Mouse (Mus musculus): ENCODE measurements around the gene Tll1. TPM values are rescaled to one million over a fixed set of nuclear protein-coding genes. Genes with fewer than 3 reads are reported as not detected.

Tll1 gene
- polyA plus RNA-seq (2012; fragmentation: generic; extraction: Trizol): 0.01 TPM

DNA sequence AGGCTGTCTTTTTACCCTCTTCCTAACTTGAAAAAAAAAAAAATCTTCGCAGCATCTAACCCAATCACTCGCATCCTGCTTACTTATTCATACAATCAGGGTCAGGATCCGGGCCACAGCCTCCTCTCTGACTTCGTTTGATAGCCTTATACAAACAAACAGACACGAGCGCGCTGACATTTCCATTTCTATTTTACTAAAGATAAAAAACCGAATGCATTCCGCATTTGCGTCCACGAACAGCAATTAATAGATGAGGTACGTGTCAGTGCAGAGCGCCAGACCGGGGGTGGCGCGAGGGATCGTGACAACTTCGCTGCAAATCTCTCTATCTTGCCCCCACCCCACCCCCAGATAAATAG lies at the start of gene Tll1:
Gene Tll1 (minus strand): TSS at position 248 of the 362 bp plus-strand sequence.
- no peaks in the 10 kb centered on the region for H3K79me2 ChIP-seq (ENCODE audit: control insufficient read depth, insufficient read depth)
- H3K27me3 ChIP-seq (ENCODE audit: control insufficient read depth, insufficient read depth, insufficient read length): peaks cover 19% of the 10 kb centered on the region
- peak within 1 kb of the TSS; percentile 24 for H3ac ChIP-seq (ENCODE audit: control insufficient read depth, insufficient read length)
- H3K4me3 ChIP-seq: peak within 1 kb of the TSS; percentile 6
- peak within 1 kb of the TSS; percentile 83 for H3K4me2 ChIP-seq (ENCODE audit: low read depth)
- TF ChIP-seq TCF3 (IDR thresholded peaks at IDR 0.05; ENCODE audit: insufficient read length, low read depth) (no peak), USF1 (IDR thresholded peaks at IDR 0.05; ENCODE audit: low read depth) (no peak), POLR2AphosphoS2 (IDR thresholded peaks at IDR 0.05; ENCODE audit: insufficient read length, low read depth) (no peak), MYOG (IDR thresholded peaks at IDR 0.05; ENCODE audit: control insufficient read depth in 1 of 3, insufficient read depth in 1 of 3, insufficient read length in 2 of 3, low read depth in 2 of 3) (no peak), CEBPB (IDR thresholded peaks at IDR 0.05; ENCODE audit: insufficient read depth, poor library complexity, severe bottlenecking) (no peak), E2F4 (IDR thresholded peaks at IDR 0.05; ENCODE audit: insufficient read depth) (no peak), MAX (IDR thresholded peaks at IDR 0.05; ENCODE audit: low read depth) (no peak), POLR2A (IDR thresholded peaks at IDR 0.05; ENCODE audit: insufficient read length, low read depth) (no peak), MYOD1 (IDR thresholded peaks at IDR 0.05; ENCODE audit: control insufficient read depth in 1 of 3, insufficient read length in 2 of 3, low read depth in 2 of 3) (no peak), REST (IDR thresholded peaks at IDR 0.05; ENCODE audit: insufficient read depth, insufficient read length) (no peak), SRF (IDR thresholded peaks at IDR 0.05; ENCODE audit: control insufficient read depth, insufficient read length, low read depth) (no peak), TCF12 (IDR thresholded peaks at IDR 0.05; ENCODE audit: insufficient read depth, poor library complexity, severe bottlenecking) (no peak)
- no peaks in the 10 kb centered on the region for H3K36me3 ChIP-seq (ENCODE audit: control insufficient read depth, insufficient read depth)

DNA sequence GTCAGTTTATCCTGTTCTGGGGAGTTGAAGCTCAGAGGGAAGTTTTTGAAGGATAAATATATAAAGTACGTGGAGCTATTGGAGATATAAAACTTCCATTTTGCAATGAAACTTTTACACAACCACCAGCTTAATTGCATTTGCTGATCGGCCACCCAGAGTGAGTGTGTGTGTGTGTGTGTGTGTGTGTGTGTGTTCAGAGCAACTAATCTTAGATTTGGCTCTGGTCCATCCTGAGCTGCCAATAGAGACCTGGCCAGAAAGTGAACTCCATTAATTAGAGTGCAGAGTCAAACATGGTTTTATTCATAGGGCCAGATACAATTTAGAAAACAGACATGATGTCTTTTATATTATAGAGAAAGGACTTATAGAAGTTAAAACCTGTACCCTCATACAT lies 32.6 kb upstream of the Tll1 start:
- no peak overlapping the region for H3ac ChIP-seq (ENCODE audit: control insufficient read depth, insufficient read length)
- TF ChIP-seq CEBPB (IDR thresholded peaks at IDR 0.05; ENCODE audit: insufficient read depth, poor library complexity, severe bottlenecking) (no peak), MYOD1 (IDR thresholded peaks at IDR 0.05; ENCODE audit: control insufficient read depth in 1 of 3, insufficient read length in 2 of 3, low read depth in 2 of 3) (no peak), POLR2A (IDR thresholded peaks at IDR 0.05; ENCODE audit: insufficient read length, low read depth) (no peak), E2F4 (IDR thresholded peaks at IDR 0.05; ENCODE audit: insufficient read depth) (no peak), TCF3 (IDR thresholded peaks at IDR 0.05; ENCODE audit: insufficient read length, low read depth) (no peak), MAX (IDR thresholded peaks at IDR 0.05; ENCODE audit: low read depth) (no peak), POLR2AphosphoS2 (IDR thresholded peaks at IDR 0.05; ENCODE audit: insufficient read length, low read depth) (no peak), MYOG (IDR thresholded peaks at IDR 0.05; ENCODE audit: control insufficient read depth in 1 of 3, insufficient read depth in 1 of 3, insufficient read length in 2 of 3, low read depth in 2 of 3) (no peak), SRF (IDR thresholded peaks at IDR 0.05; ENCODE audit: control insufficient read depth, insufficient read length, low read depth) (no peak), USF1 (IDR thresholded peaks at IDR 0.05; ENCODE audit: low read depth) (no peak), REST (IDR thresholded peaks at IDR 0.05; ENCODE audit: insufficient read depth, insufficient read length) (no peak), TCF12 (IDR thresholded peaks at IDR 0.05; ENCODE audit: insufficient read depth, poor library complexity, severe bottlenecking) (no peak)
- no peaks in the 10 kb centered on the region for H3K27me3 ChIP-seq (ENCODE audit: control insufficient read depth, insufficient read depth, insufficient read length)

DNA sequence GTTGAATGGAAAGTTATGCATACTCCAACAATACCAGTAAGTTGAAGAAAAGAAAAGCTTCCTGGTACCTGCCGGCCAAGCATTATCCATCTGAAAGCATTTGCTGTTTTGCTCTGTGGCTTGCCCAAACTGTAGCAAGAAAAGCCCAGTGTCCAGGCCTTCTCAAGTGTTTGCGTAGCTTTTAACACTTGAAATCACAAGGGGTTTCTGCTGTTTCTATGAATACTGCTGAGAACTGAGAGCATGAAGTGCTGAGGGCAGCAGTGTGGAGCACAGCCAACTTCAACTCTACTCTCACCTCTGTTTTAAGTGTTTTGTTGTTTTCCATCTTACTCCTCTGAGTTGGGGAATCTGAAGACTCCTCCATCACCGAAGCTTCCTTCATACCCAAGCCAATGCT lies 15.5 kb upstream of the Tll1 start:
- Histone ChIP-seq H3K4me3 (no peak overlapping the region), H3ac (ENCODE audit: control insufficient read depth, insufficient read length) (no peak overlapping the region), H3K27me3 (ENCODE audit: control insufficient read depth, insufficient read depth, insufficient read length) (no peaks in the 10 kb centered on the region), H3K36me3 (ENCODE audit: control insufficient read depth, insufficient read depth) (no peaks in the 10 kb centered on the region), H3K79me2 (ENCODE audit: control insufficient read depth, insufficient read depth) (no peaks in the 10 kb centered on the region), H3K4me2 (ENCODE audit: low read depth) (no peak overlapping the region)
- no peak for TF ChIP-seq POLR2AphosphoS2 (IDR thresholded peaks at IDR 0.05; ENCODE audit: insufficient read length, low read depth)
- no peak for TF ChIP-seq USF1 (IDR thresholded peaks at IDR 0.05; ENCODE audit: low read depth)

More for the DNA sequence above, 32.6 kb upstream of the Tll1 start:
- Histone ChIP-seq H3K4me2 (ENCODE audit: low read depth) (no peak overlapping the region), H3K4me3 (no peak overlapping the region), H3K79me2 (ENCODE audit: control insufficient read depth, insufficient read depth) (no peaks in the 10 kb centered on the region), H3K36me3 (ENCODE audit: control insufficient read depth, insufficient read depth) (no peaks in the 10 kb centered on the region)

DNA sequence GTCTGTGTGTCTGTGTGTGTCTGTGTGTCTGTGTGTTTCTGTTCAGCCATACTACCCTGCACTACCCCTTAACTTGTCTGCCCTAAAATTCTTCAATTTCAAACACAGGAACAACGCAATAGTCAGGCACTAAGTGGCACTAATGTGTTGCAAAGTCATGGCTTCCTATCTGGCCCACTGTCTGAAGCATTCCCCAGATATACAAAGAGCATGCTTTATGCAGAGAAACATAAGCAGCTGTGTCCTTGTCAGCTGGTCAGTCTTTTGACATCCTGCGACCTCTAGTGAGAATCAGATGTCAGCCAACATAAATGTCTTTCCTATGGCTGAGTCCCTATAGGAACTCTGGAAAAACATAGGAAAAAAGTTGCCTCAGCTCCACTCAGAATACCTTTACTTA lies 11.6 kb upstream of the Tll1 start:
- Histone ChIP-seq H3K27me3 (ENCODE audit: control insufficient read depth, insufficient read depth, insufficient read length) (no peaks in the 10 kb centered on the region), H3K4me2 (ENCODE audit: low read depth) (no peak overlapping the region), H3ac (ENCODE audit: control insufficient read depth, insufficient read length) (no peak overlapping the region), H3K36me3 (ENCODE audit: control insufficient read depth, insufficient read depth) (no peaks in the 10 kb centered on the region), H3K4me3 (no peak overlapping the region), H3K79me2 (ENCODE audit: control insufficient read depth, insufficient read depth) (no peaks in the 10 kb centered on the region)
- TF ChIP-seq REST (IDR thresholded peaks at IDR 0.05; ENCODE audit: insufficient read depth, insufficient read length): no peak
- no peak for TF ChIP-seq CEBPB (IDR thresholded peaks at IDR 0.05; ENCODE audit: insufficient read depth, poor library complexity, severe bottlenecking)
- no peak for TF ChIP-seq MAX (IDR thresholded peaks at IDR 0.05; ENCODE audit: low read depth)
- no peak for TF ChIP-seq POLR2AphosphoS2 (IDR thresholded peaks at IDR 0.05; ENCODE audit: insufficient read length, low read depth)
- TF ChIP-seq E2F4 (IDR thresholded peaks at IDR 0.05; ENCODE audit: insufficient read depth): no peak
- no peak for TF ChIP-seq USF1 (IDR thresholded peaks at IDR 0.05; ENCODE audit: low read depth)
- no peak for TF ChIP-seq TCF12 (IDR thresholded peaks at IDR 0.05; ENCODE audit: insufficient read depth, poor library complexity, severe bottlenecking)
- no peak for TF ChIP-seq SRF (IDR thresholded peaks at IDR 0.05; ENCODE audit: control insufficient read depth, insufficient read length, low read depth)
- TF ChIP-seq POLR2A (IDR thresholded peaks at IDR 0.05; ENCODE audit: insufficient read length, low read depth): no peak
- no peak for TF ChIP-seq MYOD1 (IDR thresholded peaks at IDR 0.05; ENCODE audit: control insufficient read depth in 1 of 3, insufficient read length in 2 of 3, low read depth in 2 of 3)
- no peak for TF ChIP-seq TCF3 (IDR thresholded peaks at IDR 0.05; ENCODE audit: insufficient read length, low read depth)
- TF ChIP-seq MYOG (IDR thresholded peaks at IDR 0.05; ENCODE audit: control insufficient read depth in 1 of 3, insufficient read depth in 1 of 3, insufficient read length in 2 of 3, low read depth in 2 of 3): no peak

DNA sequence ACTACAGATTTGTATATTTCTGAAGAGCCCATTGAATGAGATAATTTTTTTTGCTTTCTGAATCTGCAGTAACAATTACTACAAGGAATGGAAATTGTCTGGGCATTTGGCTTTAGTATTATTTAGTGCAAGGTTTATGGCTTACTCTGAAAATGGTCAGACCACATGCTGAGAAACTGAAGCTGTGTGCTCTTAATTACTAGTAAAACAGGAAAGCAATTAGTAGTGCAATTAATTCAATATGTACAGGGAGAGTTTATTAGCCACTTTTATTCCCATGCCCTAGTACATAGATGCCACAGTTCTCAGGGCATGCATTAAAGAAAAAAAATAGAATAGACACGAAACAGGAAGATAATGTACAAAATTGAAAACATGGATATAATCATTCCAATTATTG lies 10.2 kb upstream of the Tll1 start:
- no peak overlapping the region for H3K4me3 ChIP-seq
- no peaks in the 10 kb centered on the region for H3K36me3 ChIP-seq (ENCODE audit: control insufficient read depth, insufficient read depth)
- H3ac ChIP-seq (ENCODE audit: control insufficient read depth, insufficient read length): no peak overlapping the region
- TF ChIP-seq SRF (IDR thresholded peaks at IDR 0.05; ENCODE audit: control insufficient read depth, insufficient read length, low read depth): no peak
- TF ChIP-seq CEBPB (IDR thresholded peaks at IDR 0.05; ENCODE audit: insufficient read depth, poor library complexity, severe bottlenecking): no peak
- no peak for TF ChIP-seq MYOG (IDR thresholded peaks at IDR 0.05; ENCODE audit: control insufficient read depth in 1 of 3, insufficient read depth in 1 of 3, insufficient read length in 2 of 3, low read depth in 2 of 3)
- TF ChIP-seq USF1 (IDR thresholded peaks at IDR 0.05; ENCODE audit: low read depth): no peak
- no peak for TF ChIP-seq MYOD1 (IDR thresholded peaks at IDR 0.05; ENCODE audit: control insufficient read depth in 1 of 3, insufficient read length in 2 of 3, low read depth in 2 of 3)
- no peak for TF ChIP-seq POLR2A (IDR thresholded peaks at IDR 0.05; ENCODE audit: insufficient read length, low read depth)
- TF ChIP-seq TCF12 (IDR thresholded peaks at IDR 0.05; ENCODE audit: insufficient read depth, poor library complexity, severe bottlenecking): no peak
- TF ChIP-seq REST (IDR thresholded peaks at IDR 0.05; ENCODE audit: insufficient read depth, insufficient read length): no peak
- TF ChIP-seq E2F4 (IDR thresholded peaks at IDR 0.05; ENCODE audit: insufficient read depth): no peak
- TF ChIP-seq TCF3 (IDR thresholded peaks at IDR 0.05; ENCODE audit: insufficient read length, low read depth): no peak
- TF ChIP-seq MAX (IDR thresholded peaks at IDR 0.05; ENCODE audit: low read depth): no peak
- TF ChIP-seq POLR2AphosphoS2 (IDR thresholded peaks at IDR 0.05; ENCODE audit: insufficient read length, low read depth): no peak
- H3K79me2 ChIP-seq (ENCODE audit: control insufficient read depth, insufficient read depth): no peaks in the 10 kb centered on the region
- H3K27me3 ChIP-seq (ENCODE audit: control insufficient read depth, insufficient read depth, insufficient read length): no peaks in the 10 kb centered on the region
- H3K4me2 ChIP-seq (ENCODE audit: low read depth): no peak overlapping the region

Measured in myocyte (in vitro differentiated cells).